Mouse (Mus musculus) heart, adult 2 months (tissue): ENCODE data around the gene Cep97. TPM values are rescaled to one million over a fixed set of nuclear protein-coding genes. Genes with fewer than 3 reads are reported as not detected.
A peak's percentile ranks its signal among the peaks of the same experiment; 100 is the strongest.
"Not testable (repeated sequence)": the region's sequence is repeated elsewhere in the genome, so short reads cannot be mapped to it uniquely, and the experiment has no call there.

Experiments
- DNase-seq, 2 experiments: peaks; one replicate each; pipeline ENCODE4 v3.0.0; 2021
- H3K27ac ChIP-seq: fragments of 200-600 bp; 2 replicates; pipeline ENCODE4 v1.8.1; 2022
- H3K27me3 ChIP-seq: fragments of 200-500 bp; 2 replicates; pipeline ENCODE4 v1.6.1; 2012; ENCODE audit warnings: mild to moderate bottlenecking, low read length, inconsistent platforms, mixed read lengths; ENCODE audit not compliant: control insufficient read depth, insufficient read depth
- H3K36me3 ChIP-seq: fragments of 200-500 bp; 2 replicates; pipeline ENCODE4 v1.6.1; 2012; ENCODE audit warnings: low read length, inconsistent platforms; ENCODE audit not compliant: control insufficient read depth, insufficient read depth
- H3K4me1 ChIP-seq: fragments of 200-500 bp; 2 replicates; pipeline ENCODE4 v1.6.1; 2011; ENCODE audit warnings: low read length; ENCODE audit not compliant: control insufficient read depth, insufficient read depth
- H3K4me3 ChIP-seq: fragments of 200-600 bp; 2 replicates; pipeline ENCODE4 v1.8.1; 2022
- H3K79me2 ChIP-seq: fragments of 200-500 bp; replicated peaks from 2 replicates; pipeline ENCODE4 v1.6.1; 2012; ENCODE audit warnings: mild to moderate bottlenecking, inconsistent platforms, low read length, moderate library complexity, mixed read lengths; ENCODE audit not compliant: control insufficient read depth, insufficient read depth
- H3K9ac ChIP-seq: fragments of 200-500 bp; 2 replicates; pipeline ENCODE4 v1.6.1; 2012; ENCODE audit warnings: low read depth, mild to moderate bottlenecking, control low read depth, inconsistent platforms, low read length, mixed read lengths
- CTCF ChIP-seq: fragments of 200-600 bp; IDR thresholded peaks from 2 replicates; pipeline ENCODE4 v1.8.1; 2022; ENCODE audit warnings: antibody characterized with exemption, mild to moderate bottlenecking, moderate library complexity
- EP300 ChIP-seq: fragments of 200-500 bp; IDR thresholded peaks from 2 replicates; pipeline ENCODE4 v1.6.1; 2011; ENCODE audit warnings: low read depth, low read length, control low read depth; ENCODE audit not compliant: insufficient read depth
- POLR2A ChIP-seq: fragments of 200-500 bp; IDR thresholded peaks from 2 replicates; pipeline ENCODE4 v1.6.1; 2011; ENCODE audit warnings: mild to moderate bottlenecking, low read depth, low read length, control low read depth; ENCODE audit not compliant: insufficient read depth
- WGBS: fragments of 180-500 bp; shearing (Covaris S2); methylation state at CpG from one replicate; pipeline ENCODE4 v1.1.7; 2018; 5-methylcytosine and 5-hydroxymethylcytosine counted together
- intact Hi-C: fragments of 180-260 bp; cut with DNase I; formaldehyde crosslinking; loops from one replicate; pipeline ENCODE4 v1.15.1; 2025
- polyA plus RNA-seq: library from polyadenylated mRNA; depleted of rRNA; stranded (reverse); fragments of >200 nt; gene quantifications from 2 replicates; pipeline ENCODE4 v1.2.3, GENCODE M21; 2012
- total RNA-seq, 2 experiments: library from RNA; stranded (reverse); gene quantifications; 2 replicates each; pipeline ENCODE4 v1.2.3; 2021

The Cep97 gene
- total and polyA plus RNA-seq, 3 experiments, result 1.1 to 5.6 (median 3.3) TPM

DNA sequence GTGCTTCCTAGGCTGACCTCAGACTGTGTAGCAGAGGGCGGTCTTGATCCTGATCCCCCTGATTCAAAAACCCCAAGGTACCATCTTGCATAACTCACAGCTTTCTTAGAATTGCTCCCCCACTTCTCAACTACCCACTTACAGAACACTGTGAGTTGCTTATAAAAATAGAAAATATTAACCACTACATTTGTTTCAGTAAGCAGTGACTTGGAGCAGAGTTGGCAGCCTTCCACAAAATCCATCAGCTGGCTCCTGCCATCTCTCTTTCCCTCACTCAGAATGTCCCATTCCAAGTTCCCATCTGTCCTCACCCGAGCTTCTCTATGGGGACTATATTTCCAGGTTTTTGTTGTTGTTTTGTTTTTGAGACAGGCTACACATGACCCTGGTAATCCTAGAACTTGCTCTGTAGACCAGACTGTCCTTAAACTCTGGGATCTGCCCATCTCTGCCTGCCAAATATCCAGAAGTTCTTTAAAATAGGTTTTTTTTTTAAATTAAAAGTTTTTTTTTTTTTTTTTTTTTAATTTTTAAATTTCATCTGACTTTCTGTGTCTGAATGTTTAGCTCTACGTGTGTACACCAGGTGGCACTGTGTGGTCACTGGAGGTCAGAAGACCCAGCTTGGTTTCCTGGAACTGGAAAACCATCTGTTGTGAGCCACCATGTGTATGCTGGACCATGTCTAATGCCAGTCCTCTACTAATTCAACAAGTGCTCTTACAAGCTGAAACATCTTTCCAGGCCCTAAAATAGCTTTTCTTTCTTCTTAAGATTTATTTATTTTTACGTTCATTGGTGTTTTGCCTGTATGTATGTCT is 29.7 kb upstream of the Cep97 start:
- Histone ChIP-seq H3K27me3 (no peaks in the 10 kb centered on the region), H3K9ac (no peak overlapping the region), H3K4me3 (no peak overlapping the region), H3K4me1 (peaks cover 3% of the 10 kb centered on the region), H3K79me2 (0 out of 2 replicates have a peak, but pooled peaks cover 3% of the 10 kb centered on the region), H3K27ac (no peak overlapping the region), H3K36me3 (peaks cover 12% of the 10 kb centered on the region)
- TF ChIP-seq CTCF (peak; percentile 70), POLR2A (no peak), EP300 (no peak)
- intact Hi-C loops, result loop anchor here (2.0 kb wide), 1 partner anchor 100 kb away; no protein-coding TSS in a partner anchor
- peak in 1 of 2 experiments; percentile 40 for DNase-seq
- WGBS, result 58% methylated on average over 4 of the region's 4 CpGs

DNA sequence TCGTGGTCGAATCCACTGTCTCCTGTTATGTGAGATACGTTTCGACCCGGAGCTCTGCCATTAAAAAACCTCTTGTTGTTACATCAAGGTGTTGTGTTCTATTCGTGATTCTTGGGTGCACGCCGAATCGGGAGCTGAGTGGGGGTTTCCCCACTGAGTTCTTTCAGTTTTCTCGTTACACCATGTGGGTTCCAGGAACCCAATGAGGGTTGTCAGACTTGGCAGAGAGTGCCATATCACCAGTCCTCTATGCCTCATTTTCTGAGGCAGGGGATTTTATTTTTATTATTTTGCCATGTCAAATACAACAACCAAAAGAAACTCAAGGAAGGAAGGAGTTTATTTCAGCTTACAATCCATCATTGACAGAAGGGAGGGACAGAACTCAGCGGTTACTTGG is 28.4 kb upstream of the Cep97 start:
- intact Hi-C loops, H3K79me2 ChIP-seq, H3K9ac ChIP-seq, H3K36me3 ChIP-seq, H3K27ac ChIP-seq, H3K27me3 ChIP-seq, H3K4me3 ChIP-seq, DNase-seq, H3K4me1 ChIP-seq: not testable (repeated sequence)
- 89% methylated on average over 6 of the region's 11 CpGs for WGBS

DNA sequence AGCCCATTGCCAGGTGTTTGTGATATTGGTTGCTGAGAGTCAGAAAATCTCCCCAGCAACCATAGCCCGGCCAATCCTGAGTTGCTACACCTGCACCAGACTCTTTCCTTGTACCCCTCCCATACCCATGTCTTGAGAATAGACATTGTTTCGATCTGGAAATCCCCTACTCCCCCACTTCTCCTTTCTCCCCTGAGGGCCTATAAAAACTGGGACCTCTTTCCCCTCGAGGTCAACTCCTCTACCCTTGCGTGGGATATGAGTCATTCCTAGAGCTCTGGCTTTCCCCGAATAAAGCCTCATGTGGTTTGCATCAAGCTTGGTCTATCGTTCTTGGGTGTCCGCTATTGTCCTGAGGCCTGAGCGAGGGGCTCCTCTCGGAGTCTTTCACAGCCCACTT is 19.5 kb upstream of the Cep97 start:
- H3K27me3 ChIP-seq, intact Hi-C loops, H3K4me3 ChIP-seq, DNase-seq, H3K27ac ChIP-seq, H3K79me2 ChIP-seq, H3K9ac ChIP-seq, H3K36me3 ChIP-seq, H3K4me1 ChIP-seq: not testable (repeated sequence)
- WGBS, result 82% methylated on average over 9 of the region's 9 CpGs

DNA sequence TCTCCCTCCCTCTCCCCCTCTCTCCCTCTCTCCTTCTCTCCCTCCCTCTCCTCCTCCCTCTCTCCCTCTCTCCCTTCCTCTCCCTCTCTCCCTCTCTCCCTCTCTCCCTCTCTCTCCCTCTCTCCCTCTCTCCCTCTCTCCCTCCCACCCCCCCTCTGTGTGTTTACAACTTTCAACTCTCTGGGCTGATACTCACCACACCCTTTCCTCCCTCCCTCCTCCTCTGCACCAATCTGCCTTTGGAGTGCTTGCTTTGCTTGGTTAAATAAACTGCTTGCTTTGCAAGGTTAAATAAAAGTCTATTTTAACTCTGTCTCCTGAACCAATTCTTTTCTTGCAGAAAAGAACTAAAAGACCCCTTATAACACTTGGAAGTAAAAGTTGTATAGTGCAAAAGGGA is 18.1 kb upstream of the Cep97 start:
- Histone ChIP-seq H3K4me3 (no peak overlapping the region), H3K79me2 (no peaks in the 10 kb centered on the region), H3K27ac (no peak overlapping the region), H3K4me1 (peaks cover 2% of the 10 kb centered on the region; the same call in 1 of the 2 replicates), H3K27me3 (no peaks in the 10 kb centered on the region), H3K36me3 (no peaks in the 10 kb centered on the region), H3K9ac (no peak overlapping the region)
- no peak for TF ChIP-seq CTCF
- TF ChIP-seq EP300, result no peak
- no peak for TF ChIP-seq POLR2A
- intact Hi-C loops, result no loop called here
- DNase-seq, result no peak

DNA sequence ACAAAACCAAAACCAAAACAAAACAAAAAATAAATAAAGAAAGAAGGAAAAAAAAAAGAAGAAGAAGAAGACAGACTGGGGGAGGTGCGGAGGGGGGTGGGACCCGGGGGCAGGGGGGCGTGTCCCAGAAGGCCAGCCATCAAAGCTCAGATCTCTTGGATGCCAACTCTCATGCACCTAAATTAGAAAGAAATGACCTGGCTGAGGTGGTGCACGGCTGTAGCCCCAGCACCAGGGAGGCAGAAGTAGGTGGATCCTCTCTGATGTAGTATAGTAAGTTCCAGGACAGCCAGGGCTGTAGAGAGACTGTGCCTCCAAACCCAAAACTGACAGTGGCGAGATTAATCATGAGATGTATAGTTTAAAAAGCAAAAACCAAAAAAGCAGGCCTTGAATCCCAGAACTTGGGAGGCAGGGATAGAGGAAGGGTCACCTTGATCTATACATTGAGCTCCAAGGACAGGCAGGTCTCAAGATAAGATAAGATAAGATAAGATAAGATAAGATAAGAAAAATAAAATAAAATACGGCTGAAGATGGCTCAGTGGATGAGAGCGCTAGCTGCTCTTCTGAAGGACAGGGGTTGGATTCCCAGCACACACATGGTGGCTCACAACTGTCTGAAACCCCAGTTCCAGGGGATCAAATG is 17.1 kb upstream of the Cep97 start:
- Histone ChIP-seq H3K27ac (no peak overlapping the region), H3K27me3 (no peaks in the 10 kb centered on the region), H3K79me2 (no peaks in the 10 kb centered on the region), H3K4me3 (no peak overlapping the region), H3K36me3 (no peaks in the 10 kb centered on the region), H3K9ac (no peak overlapping the region), H3K4me1 (peaks cover 2% of the 10 kb centered on the region; the same call in 1 of the 2 replicates)
- TF ChIP-seq CTCF, result no peak
- TF ChIP-seq EP300, result no peak
- TF ChIP-seq POLR2A, result no peak
- intact Hi-C loops, result loop anchor here (1.0 kb wide), 1 partner anchor 112 kb away; no protein-coding TSS in a partner anchor
- 66% methylated on average over 7 of the region's 7 CpGs for WGBS
- DNase-seq, result no peak
